Mouse (Mus musculus): ENCODE measurements around the gene Ilkap.

Ilkap gene

DNA sequence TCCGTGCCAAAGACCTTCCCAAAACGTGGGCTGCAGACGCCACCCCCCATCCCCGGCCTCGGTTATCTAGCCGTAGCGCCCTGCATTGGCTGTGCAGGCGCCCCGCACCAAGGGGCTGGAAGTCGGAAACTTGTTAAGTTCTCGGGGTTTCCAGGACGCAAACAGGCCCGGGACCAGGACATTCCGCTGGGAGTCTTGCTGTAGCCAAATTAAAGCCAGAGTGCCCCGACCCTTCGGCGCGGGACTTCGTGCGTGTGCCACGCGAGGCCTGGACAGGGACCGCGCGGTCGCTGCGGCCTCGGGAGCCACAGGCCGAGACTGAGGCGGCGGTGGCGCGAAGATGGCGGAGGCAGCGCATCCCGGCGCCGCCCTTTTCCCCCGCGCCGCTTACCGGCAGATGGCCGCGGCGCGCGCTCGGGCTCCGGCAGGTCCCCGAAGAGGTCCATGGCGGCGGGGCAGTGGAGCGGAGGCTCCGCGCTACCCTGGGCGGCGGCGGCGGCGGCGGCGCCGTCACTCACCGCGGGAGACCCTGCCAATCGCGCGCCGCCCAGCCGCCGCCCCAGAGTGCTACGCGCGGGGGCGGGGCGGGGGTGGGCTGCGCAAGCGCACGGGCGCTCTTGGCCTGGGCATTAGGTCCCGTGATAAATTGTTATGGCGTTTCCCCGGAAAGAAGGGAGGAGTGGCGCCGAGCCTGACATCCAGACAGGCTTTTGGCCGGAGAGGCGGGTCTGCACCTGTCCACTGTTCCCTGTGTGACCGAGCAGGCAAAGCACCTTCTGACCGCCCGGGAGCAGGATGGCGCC, at the start of gene Ilkap:
Gene Ilkap (minus strand): TSS at position 556 of the 803 bp plus-strand sequence.
- DNase-seq (ENCODE audit: low read depth, low spot score): peak; percentile 84

DNA sequence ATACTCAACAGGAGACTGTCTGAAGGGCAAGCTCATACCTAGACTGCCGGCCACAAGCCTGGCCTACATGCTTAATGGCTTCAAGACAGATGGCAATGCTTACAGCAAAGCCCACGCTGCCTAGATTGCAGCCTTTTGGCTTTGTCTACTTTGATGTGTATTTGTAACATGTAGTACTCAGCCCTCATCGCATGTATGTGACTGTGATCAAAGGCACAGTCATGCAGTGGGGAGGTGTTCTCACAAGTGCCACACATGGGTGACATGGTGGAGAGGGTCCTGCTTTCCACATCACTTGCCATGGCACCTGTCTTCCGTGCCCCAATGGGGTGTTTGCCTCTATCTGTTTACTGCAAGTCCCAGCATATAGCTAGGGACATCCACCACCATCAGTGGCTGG, 47.9 kb upstream of the Ilkap start:
- no peak for DNase-seq (ENCODE audit: low read depth, low spot score)

DNA sequence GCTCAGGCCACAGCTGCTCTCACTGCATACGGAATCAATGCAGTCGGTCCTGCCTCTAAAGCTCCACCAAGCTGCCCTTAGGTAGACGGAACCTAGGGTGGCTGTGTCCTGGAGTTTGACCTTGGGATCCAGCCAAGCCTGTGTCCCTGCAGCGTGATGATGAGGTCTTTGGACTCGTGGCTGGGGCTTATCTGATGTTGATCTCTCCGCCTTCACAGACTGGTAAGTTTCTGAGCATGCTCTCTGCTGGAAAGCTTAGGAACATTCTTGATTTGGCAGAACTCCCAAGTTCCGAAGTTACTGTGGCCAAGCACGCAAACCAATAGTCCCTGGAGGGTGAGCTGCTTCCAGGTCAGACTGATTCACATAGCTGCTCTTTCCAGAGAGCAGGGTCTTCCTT, 47.4 kb upstream of the Ilkap start:
- peak; percentile 80 for DNase-seq (ENCODE audit: low read depth, low spot score)

DNA sequence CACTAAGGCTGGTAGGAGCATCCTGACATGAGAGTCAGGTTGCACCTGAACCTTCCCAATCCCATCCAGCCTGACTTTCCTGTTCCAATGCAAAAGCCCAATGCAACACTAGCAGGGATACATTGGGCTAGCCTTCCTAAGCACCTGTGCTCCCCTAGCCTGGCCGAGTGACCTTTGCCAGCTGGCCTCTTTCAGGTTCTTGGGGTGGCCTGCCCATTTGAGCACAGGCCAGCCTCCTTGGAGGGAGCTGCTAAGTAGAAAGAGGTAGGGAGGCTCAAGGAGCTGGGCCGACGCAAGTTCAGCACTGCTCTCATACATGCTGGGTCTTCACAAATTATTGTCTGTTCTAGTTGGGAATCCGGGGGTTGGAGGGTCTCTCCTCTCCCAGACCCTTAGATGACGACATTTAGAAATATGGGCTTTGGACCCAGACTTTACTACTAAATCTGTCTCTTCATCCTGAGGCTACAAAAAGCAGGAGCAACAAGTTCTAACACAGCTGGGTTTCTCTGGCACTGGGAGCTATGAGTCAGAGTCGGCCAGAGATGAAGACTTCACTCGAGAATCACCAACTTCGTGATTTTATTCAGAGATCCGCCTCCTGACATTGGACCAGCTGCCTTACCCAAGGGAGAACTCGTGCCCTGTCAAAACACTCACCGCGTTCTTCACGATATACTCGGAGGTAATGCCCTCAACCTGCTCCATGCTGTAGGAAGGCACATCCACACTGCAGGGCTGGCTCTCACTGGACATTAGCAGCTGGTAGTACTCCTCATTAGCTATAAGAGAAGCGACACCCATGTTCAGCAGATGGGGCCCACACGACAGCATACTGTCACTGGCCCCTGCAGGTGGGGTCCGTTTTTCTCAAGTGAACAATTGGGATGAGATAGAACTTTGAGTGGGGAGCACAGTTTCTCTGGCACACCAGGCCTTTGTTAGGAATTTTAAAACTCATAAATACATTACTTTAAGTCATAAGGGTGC, 46.5 kb upstream of the Ilkap start:
- DNase-seq (ENCODE audit: low read depth, low spot score): peak; percentile 69

DNA sequence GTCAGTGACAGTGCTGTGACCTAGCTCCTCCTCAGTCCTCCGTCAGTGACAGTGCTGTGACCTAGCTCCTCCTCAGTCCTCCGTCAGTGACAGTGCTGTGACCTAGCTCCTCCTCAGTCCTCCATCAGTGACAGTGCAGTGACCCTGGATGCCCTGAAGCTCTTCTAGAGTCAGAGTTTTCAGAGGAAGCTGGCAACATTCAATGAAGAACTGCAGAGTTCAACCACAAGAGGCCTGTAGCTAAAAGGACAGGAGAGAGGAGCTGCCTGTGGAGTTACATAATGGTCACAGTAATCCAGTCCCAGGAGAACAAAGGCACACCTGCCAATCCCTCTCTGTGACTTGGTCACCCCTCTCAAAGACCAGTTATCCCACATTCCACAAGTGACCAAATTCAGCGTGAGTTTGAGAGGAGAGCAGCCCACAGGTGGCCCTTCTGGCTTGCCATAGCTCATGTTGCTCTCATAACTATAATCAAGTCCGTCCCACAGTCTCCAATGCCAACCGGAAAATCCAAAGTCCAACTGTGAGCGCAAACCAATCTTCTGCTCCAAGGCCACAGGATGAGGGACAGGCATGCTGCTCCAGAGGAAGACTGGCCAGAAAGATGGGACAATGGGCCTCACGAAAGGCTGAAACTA, 43.9 kb upstream of the Ilkap start:
- no peak for DNase-seq (ENCODE audit: low read depth, low spot score)

DNA sequence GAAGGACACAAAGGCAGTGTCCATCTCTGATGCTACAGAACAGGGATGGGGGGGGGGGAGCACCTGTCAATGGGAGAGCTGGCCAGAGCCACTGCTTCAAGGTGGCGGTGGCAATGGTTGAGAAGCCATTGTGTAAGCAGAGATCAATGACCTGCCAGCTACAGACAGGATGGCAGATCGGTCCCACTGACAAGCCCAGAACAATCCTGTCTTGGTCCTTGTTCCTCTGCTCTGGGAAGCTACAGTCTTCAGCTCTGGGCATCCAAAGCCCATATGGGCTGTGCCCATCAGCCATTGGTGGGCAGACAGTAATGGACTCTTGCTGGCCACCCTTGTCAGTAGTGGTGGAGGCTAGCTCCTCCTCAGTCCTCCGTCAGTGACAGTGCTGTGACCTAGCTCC, 43.2 kb upstream of the Ilkap start:
- no peak for DNase-seq (ENCODE audit: low read depth, low spot score)

DNA sequence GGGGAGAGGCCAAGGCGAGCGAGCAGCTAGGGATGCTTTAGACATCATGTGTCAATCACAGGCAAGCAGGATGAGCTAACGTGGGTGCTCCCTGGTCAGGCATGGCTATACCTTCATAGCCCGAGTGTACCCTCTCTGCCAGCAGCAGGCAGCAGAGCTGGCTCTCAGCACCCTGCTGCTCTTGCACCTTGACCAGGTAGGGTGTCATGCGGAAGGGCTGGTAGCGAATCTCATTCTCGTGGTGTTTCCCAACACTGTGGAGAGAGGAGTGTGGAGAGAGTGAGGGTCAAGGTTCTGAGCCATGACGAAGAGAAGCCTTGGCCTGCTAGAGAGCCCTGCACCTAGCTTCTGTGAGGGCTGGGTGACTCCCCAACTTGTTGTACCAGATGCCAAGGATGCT, 41.2 kb upstream of the Ilkap start:
- DNase-seq (ENCODE audit: low read depth, low spot score): no peak

DNA sequence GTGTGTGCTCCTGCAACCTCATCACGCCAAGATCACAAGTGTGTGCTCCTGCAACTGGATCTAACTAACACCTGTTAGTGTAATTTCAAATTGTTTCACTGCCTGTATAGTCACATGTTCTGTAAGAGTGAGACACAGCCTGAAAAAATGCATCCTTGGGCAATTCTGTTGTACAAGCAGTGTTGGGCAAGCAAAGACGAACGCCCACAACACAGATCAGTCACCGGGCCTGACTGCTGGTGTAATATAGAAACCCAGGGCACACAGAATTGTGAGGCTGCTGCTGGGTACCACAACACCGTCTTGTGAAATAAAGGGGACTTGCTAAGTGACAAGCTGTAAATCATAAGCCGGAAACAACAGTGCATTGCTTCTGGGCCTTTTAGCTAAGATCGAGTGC, 39.0 kb upstream of the Ilkap start:
- no peak for DNase-seq (ENCODE audit: low read depth, low spot score)

DNA sequence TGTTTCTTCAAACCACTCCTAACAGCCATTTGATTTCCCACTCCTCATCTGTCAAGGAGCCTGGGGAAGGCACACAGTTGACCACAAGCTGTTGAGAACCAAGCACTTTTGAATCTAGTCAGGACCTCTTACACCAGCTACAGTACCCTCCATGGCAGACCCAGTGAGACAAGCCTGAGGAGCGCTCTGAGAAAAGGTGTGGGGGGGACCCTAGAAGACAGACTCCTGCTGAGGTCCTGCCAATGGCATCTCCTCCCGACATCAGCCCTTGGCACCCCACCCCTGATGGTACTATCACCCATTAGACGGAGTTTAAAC, 38.4 kb upstream of the Ilkap start:
- DNase-seq (ENCODE audit: low read depth, low spot score): no peak

DNA sequence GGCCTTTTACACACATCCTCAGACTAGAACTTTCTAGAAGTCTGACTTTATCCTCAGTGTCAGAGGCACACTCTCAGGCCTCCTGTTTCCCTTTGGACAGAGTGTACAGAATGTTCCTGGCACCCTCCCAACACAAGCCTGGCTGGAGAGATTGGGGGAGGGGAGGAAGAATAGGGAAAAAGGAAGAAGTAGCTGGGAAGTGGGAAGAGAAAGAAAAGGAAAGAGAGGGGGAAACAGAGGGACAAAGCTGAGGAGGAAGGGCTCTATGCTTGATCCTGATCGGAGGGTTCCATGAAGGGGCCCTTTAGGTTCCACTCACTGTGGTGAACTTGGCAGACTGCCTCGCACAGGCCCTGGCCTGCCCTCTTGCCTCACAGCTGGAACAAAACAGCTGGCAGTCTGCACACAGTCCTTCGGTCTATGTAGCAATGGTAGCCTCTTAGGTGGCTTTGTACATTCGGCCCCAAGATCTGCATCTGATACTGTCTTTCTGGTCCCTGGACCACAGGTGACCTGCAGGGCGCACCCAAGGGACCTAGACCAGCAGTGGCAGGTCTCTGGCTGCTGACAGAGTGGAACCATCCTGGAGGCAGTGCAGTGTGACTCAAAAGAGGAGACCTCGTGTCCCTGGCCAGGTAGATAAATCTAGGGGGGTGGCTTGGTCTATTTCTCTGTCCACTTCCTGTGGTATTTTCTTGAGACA, 37.9 kb upstream of the Ilkap start:
- peak; percentile 76 for DNase-seq (ENCODE audit: low read depth, low spot score)

DNA sequence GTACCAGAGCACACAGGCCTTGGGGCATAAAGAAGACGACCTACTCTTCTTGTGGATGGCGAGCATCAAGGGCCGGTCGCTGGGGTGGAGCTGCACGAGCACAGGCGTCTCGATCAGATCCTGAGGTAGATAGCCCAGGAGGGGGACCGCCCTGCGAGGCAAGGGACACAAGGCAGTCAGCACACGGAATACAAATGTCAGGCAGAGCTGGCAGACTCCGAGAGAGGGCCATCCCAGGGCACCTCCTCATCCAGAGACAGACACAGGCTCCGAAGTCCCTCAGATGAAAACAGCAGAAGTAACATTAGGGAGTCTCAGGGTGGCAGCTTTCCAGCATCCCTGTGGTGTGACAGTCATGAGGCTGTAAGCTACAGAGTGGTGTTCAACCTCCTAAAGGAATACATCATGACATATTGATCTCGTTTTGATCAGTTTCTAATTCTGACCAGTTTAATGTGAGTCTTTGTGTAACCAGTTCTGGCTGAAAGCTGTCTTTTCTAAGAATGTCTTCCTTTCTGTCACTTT, 37.1 kb upstream of the Ilkap start:
- no peak for DNase-seq (ENCODE audit: low read depth, low spot score)

DNA sequence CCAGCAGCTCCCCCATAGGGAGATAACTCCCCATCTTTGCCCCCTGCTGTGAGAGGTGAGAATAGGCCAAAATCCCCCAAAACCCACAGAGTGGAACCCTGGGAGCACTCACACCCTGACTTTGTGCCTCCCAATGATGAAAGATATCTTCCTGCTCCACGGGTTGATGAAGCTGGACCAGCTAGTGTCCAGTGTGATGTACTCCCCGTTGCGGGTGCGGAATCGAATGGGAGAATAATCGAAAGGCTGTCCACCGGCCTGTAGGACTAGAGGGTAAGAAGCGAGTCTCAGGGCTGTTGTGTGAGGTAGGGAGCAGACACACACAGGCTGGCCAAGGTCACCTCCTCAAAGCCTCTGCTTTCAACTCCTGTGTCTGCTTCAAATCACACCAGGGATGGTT, 36.3 kb upstream of the Ilkap start:
- no peak for DNase-seq (ENCODE audit: low read depth, low spot score)

DNA sequence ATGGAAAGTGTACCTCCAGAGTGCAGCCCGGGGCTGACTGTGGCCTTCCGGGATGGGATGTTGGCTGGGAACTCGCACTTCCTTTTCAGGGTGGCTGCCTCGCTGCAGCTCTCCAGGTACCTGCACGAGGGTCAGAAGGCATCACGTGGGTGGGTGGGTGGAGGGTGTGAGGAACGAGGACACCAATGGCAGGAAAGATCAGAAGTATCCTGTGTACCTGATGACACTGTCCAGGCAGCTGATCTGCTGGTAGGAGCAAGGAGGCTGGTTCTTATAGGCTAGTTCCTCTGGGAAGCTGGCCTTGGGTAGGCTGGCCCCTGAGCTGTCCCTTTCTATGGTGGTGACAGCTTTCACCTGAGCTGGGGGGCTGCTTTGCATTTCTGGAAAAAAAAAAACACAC, 32.1 kb upstream of the Ilkap start:
- DNase-seq (ENCODE audit: low read depth, low spot score): no peak

DNA sequence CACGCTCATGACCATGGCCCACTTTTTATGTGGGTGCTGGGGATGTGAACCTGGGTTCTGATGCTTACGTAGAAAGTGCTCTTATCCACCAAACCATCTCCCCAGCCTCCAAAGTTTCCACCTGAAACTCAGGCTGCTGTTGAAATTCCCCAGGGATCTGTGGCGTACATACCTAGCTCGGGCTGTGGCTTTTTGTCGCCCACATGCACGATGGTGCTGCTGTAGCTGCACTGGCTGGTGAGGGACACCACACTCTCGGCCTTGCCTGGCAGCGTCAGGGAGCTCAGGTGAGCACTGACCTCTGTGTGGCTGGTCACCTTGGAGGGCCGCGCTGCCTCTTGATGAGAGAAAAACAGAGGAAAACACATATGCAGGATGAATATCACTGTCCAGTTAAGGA, 30.6 kb upstream of the Ilkap start:
- DNase-seq (ENCODE audit: low read depth, low spot score): no peak

DNA sequence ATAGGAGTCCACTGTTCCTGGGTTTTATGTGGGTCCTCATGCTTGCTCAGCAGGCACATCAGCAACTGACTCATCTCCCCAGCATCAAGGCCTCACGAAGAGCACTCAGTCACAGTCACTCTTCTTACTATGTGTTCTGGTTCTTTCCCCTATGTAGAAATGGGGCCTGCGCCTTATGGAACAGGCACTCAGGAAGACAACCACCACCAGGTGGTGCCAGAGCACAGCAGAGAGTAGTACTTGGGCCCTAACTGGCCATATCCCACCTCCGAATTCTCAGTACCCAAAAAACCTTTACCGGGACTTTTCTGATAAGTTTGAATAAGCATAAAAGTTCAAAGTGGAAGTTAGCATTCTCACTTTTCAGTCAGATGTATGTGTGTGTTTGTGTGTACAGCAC, 30.0 kb upstream of the Ilkap start:
- DNase-seq (ENCODE audit: low read depth, low spot score): peak; percentile 92

DNA sequence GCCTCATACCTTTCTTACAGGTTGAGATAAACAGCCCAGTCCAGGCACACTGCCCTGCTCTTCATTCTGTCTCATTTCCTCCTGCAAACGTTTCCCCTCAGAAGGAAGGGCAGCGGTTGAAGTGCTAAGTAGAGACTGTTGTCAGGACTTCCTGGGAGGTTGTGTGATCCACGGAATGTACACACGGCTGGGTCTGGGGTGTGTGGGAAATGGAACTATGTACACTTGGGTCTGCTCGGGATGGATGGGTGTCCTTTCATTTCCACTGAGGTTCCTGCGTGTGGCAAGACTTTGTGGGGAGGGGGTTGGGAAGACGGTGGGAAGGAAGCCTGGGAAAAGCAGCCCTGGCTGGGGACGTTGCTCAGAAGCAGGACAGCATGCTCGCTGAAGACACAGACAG, 27.8 kb upstream of the Ilkap start:
- DNase-seq (ENCODE audit: low read depth, low spot score): no peak

DNA sequence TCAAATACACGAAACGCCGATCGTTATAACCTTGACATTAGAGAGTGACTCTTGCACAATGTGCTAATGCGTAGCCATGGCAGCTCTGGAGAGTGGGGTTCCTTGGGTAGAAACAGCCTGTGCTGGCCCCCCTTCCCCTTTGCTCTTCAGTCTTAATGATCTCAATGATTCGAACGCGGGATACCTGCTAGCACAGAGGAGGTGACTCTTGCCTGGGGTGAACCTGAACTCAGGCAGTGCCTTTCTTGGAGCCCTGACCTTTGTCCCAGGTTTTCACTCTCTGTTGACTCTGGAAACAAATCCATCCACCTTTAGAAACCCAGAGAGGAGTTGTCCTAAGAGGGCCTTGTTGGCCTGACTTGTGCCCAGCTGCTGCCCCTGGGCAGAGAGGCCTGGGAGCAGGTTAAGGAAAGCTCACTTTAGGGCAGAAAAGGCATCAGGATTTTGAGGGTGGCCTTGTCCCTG, 22.0 kb upstream of the Ilkap start:
- DNase-seq (ENCODE audit: low read depth, low spot score): no peak

DNA sequence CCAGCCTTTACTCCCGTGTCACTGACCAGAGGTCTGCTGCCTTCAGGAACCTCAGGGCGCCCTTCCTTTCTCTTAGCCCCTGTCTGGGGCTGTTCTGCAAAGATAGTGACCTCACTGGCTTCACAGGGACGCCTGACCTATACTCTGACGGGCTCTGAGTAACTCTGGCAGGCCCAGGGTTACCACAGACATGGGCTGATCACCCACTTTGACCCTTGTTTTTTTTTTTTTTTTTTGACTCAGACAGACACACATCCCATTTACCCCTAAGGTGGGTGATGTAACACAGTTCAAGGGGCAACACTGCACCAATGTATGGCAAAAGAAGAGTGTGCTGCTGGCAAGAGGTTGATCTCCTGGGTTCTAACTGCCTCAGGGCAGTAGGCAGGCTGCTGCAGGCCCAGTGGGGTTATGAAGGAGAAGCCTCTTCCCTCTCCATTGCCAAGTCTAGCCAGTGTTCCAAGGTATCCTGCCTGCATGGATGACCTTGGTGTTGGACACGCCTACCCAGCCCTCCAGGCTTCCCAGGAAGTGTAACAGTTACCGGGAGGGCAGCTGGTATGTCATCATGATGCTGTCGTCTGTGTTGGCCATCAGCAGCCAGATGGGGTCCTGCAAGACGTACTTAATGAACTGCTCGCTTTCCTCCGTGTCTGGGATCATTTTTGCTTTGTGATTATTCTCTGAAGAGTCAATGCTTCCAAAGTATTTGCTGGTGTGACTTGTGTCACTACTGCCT, 21.4 kb upstream of the Ilkap start:
- no peak for DNase-seq (ENCODE audit: low read depth, low spot score)

DNA sequence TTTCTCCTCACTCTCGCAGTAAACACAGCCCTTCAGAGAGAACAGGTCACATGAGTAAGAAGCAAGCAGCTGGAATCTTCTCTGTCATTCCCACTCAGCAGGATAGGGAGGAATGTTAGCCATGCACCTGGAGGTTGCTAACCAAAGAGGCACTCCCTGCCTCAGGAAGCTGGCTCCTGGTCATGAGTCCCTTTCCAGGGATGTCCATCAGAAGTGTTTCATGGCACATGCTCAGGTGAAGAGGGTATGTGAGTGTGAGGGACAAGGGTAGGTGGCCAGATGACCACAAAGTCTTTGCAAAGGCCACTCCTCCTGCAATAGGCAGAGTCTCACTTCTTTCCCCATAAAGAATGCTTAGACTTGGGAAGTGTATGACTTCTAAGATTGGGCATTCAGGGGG, 19.4 kb upstream of the Ilkap start:
- DNase-seq (ENCODE audit: low read depth, low spot score): no peak

DNA sequence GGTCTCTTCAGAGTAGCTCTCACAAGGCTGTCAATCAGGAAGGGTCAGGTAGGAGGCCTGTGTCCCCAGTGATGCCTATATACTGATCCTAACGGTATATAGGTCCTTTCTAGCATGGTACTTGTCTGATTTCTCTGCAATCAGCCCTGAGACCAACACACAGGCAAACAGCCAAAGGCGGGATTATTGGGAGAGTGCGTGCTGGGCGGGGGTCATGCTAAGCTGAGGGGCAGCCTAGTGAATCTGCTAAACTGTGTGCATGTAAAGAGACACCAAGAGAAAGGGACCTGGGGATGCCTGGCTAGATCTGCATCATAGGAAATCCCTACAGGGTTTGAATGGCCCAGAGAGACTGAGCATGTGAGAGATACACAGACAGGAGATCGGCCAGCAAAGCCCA, 16.7 kb upstream of the Ilkap start:
- no peak for DNase-seq (ENCODE audit: low read depth, low spot score)

DNA sequence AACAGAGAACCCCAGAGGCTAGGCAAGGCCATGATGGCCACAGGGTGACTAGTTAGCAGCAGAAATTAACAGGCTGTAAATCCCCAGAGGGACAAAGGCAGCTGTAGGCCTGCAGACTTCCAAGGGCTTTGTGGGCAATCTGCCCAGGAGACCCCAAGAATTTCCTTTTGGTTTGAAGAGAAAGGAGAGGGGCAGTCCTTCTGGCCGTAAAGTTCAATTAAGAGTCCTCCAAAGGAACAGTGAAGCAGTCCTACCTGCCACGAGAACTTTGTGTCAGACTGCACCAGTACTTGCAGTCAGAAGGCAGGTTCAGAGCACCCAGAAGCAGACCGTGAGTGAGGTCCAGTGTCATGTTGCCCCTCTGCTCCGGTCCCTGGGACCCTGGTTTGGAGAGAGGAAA, 16.3 kb upstream of the Ilkap start:
- DNase-seq (ENCODE audit: low read depth, low spot score): no peak
